Mouse (Mus musculus) heart, postnatal 25 days (tissue): ENCODE measurements around the gene Kifc3. TPM values are rescaled to one million over a fixed set of nuclear protein-coding genes. Genes with fewer than 3 reads are reported as not detected.
A peak's percentile ranks its signal among the peaks of the same experiment; 100 is the strongest.

Source experiments
- DNase-seq: peaks from one replicate; pipeline ENCODE4 v3.0.0; 2022; ENCODE audit warnings: low spot score
- intact Hi-C: fragments of 180-260 bp; cut with DNase I; formaldehyde crosslinking; loops from one replicate; pipeline ENCODE4 v1.15.1; 2025
- total RNA-seq, 2 experiments: library from RNA; stranded (reverse); gene quantifications; 2 replicates each; pipeline ENCODE4 v1.2.3; 2021

Kifc3 gene
- total RNA-seq, 2 experiments from 2014 or later = 67.1 to 72.4 TPM

- intact Hi-C loops = no loop called here
- no peak for DNase-seq
Observed at GRCm38 (mm10) chr8:95139051-95139365, 63.6 kb downstream of the Kifc3 start.

DNA sequence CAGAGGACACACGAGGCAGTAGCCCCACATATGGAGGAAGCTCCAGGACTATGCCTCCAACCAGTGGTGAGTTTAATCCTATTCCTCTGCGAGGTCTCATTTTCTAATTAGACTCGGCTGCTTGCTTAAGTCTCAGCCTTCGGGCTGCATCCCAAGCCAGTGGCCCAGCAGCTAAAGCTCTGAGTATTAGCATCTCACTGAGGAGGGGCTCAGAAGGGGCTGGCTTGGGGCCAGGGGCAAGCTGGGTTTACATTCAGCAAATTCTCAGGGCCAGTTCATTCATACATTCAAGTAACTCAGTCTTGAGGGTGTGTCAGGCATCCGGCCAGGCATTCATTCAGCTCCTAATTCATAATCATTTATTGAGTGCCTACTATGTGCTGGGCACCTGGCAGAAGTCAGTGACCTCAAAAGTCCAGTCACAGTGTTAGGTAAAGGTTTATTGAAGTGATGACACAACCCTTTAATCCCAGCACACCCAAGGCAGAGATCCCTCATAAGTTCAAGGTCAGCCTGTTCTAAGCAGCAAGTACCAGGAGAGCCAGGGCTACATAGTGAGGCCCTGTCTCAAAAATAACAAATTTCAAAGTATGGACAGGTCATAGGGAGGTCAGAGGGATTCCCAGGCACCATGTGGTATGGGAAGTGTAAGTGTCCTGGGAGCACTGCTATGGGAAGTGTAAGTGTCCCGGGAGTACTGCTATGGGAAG, 64.1 kb downstream of the Kifc3 start:
- intact Hi-C loops = no loop called here
- no peak for DNase-seq

- DNase-seq = peak; percentile 50
- intact Hi-C loops = no loop called here
Observed at GRCm38 (mm10) chr8:95137641-95138098, 64.9 kb downstream of the Kifc3 start.

- no peak for DNase-seq
- intact Hi-C loops = no loop called here
Observed at GRCm38 (mm10) chr8:95137201-95137600, 65.4 kb downstream of the Kifc3 start.

DNA sequence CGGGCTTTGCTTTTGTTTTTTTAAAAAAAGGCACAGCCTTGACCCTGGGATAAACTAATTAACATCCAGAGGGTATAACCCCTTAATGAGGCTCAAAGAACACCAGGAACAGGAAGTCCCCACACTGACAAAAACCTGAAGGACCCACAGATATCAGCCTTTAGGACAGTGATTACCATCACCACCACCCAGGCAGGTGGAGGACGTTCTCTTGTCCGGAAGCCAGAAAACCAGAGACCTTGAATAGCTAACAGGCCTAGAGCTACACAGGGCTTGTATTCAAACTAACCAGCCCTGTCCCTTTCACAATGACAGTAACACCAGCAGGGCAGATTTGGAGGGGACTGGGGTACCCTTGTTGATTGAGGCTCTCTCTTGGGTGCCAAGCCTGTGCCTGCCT, 66.4 kb downstream of the Kifc3 start:
- intact Hi-C loops = no loop called here

GRCm38 (mm10) chr8:95135242-95135641, 67.4 kb downstream of the Kifc3 start:
- intact Hi-C loops = no loop called here
- DNase-seq = no peak

More for the DNA sequence above, 66.4 kb downstream of the Kifc3 start:
- no peak for DNase-seq

DNA sequence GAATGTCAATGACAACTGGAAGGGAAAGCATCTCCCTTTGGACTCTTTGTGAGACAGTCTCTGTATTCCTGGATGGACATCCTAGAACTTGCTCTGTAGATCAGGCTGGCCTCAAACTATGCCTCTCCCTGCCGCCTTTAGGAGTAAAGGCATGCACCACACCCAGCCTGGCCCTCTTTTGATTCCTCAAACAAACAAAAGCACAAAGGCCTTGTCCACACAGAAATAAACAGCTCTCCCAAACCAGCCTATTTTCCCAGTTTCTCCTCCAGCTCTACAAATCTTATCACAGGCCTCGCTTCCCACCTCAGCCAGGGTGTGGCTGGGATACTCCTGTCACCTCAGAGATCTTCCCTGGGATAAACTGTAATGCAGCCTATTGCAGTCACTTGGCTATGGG, 68.4 kb downstream of the Kifc3 start:
- intact Hi-C loops = no loop called here
- DNase-seq = no peak

- no peak for DNase-seq
- intact Hi-C loops = no loop called here
Observed at GRCm38 (mm10) chr8:95131983-95132382, 70.6 kb downstream of the Kifc3 start.

GRCm38 (mm10) chr8:95130966-95131537, 71.6 kb downstream of the Kifc3 start:
- peak; percentile 38 for DNase-seq
- intact Hi-C loops = no loop called here

DNA sequence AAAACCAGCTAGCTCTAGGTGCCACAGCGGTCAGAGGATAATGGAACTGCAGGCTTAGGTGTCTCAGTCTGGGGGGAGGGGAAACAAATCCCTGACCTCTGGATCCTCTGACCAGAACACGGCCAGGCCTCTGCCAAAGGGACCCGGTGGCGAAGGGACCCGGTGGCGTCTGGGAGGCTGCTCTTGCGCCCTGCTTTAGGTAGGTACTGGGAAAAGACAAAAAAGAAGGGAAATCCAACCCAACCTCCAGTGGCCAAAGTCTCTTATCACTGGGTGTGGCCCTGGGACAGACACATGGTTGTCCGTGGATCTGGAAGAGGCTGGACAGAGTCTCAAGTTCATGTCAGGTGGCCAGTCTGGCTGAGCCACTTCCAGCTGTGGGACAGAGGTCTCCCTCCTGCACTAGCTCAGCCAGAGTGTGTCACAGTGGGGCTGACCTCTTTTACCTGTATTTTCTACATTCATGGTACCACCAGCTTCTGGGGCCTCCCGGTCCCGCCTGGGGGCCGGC, 73.8 kb downstream of the Kifc3 start:
- DNase-seq = no peak
- intact Hi-C loops = no loop called here

DNA sequence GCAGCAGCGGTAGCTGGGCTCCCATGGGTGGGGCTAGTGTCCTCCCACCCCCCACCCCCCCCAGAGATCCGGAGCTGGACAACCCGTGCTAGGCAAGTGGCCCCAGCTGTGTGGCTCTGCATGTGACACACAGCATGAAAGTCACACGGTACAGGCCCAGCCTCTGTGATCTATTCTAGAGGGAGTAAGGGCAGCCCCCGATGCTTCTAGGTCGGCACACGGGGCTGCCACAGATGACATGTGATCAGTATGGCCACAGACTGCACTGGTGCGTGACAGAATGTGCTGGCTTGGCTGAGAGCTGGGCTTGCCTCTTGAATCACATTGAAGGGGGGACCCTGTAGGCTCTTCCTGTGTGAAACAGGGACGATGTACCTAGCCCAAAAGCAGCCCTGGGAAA, 75.0 kb downstream of the Kifc3 start:
- DNase-seq = no peak

DNA sequence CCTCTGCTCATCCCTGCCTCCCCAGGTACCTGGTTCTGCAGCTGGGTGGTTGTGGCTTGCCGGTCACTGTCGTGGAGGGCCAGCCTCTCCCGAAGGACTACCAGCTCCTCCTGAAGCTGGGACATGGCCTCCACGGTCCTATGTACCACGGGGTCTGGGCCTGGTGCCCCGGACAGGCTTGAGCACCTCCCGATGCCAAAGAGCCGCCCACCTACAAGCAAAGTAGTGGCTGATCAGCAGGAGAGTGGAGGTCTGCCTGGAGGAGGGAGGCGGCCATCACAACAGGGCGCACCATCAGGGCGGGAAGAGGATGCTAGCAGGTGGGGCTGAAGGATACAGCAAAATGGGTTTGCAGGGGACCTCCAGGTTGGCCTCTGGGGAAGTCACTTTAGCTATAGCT, 76.1 kb downstream of the Kifc3 start:
- intact Hi-C loops = no loop called here
- DNase-seq = no peak

More for the DNA sequence above, 75.0 kb downstream of the Kifc3 start:
- intact Hi-C loops = no loop called here

GRCm38 (mm10) chr8:95123455-95123854, 79.2 kb downstream of the Kifc3 start:
- DNase-seq = no peak
- intact Hi-C loops = no loop called here

DNA sequence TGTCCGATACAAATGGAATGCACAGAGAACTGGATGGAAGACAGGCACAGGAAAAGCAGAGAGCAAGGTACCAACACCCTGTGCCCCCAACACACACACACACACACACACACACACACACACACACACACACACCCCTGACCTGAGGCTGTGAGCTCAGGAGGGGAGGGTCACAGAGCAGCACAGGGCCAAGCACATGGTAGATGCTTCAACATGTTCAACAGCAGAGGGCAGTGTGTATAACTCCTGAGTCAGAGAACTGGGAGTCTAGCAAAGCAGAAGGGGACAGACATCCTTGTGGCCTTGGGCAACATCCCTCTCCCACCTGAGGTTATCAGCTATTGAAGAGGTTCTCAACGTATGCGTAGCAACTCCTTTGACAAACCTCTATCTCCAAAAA, 88.9 kb downstream of the Kifc3 start:
- intact Hi-C loops = no loop called here
- no peak for DNase-seq

DNA sequence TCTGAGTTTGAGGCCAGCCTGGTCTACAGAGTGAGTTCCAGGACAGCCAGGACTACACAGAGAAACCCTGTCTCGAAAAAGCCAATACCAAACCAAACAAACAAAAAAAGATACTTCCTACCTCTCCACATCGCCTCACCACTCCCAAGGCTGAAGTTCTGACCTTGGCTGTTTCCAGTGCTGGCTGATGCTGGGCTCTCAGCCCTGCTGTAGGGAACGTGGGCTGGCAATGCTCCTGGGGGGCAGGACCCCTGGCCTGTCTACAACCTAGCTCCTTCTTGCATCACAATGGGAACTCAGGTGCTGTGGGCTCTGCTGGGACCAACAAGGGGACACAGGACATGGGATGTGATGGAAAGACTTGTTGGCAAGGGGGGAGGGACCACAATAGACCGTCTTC, 89.5 kb downstream of the Kifc3 start:
- no peak for DNase-seq
- intact Hi-C loops = no loop called here

DNA sequence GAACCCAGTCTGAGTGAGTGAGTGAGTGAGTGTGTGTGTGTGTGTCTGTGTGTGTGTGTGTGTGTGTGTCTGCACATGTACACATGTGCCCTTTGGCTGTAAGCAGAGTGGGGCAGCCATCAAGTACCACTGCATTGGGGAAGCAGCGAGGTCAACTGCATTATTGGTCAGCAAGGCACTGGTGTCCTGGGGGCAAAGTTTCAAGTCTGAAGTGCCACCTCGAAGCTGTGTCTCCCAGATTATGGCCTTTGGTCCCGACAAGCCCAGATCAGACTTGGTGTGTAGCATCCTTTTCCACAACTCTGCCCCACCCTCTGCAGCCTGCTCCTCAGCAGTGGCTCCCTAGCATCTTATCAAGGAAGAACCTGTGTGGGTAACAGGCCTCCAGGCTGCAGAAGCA, 90.0 kb downstream of the Kifc3 start:
- no peak for DNase-seq
- intact Hi-C loops = no loop called here

GRCm38 (mm10) chr8:95107306-95107705, 95.3 kb downstream of the Kifc3 start:
- DNase-seq = no peak
- intact Hi-C loops = no loop called here

GRCm38 (mm10) chr8:95101972-95102371, 100.6 kb downstream of the Kifc3 start:
- DNase-seq = no peak
- intact Hi-C loops = no loop called here

- DNase-seq = peak; percentile 33
- intact Hi-C loops = loop anchor here (1.0 kb wide), 1 partner anchor 105 kb away; no protein-coding TSS in a partner anchor
Observed at GRCm38 (mm10) chr8:95099009-95099408, 103.6 kb downstream of the Kifc3 start.

DNA sequence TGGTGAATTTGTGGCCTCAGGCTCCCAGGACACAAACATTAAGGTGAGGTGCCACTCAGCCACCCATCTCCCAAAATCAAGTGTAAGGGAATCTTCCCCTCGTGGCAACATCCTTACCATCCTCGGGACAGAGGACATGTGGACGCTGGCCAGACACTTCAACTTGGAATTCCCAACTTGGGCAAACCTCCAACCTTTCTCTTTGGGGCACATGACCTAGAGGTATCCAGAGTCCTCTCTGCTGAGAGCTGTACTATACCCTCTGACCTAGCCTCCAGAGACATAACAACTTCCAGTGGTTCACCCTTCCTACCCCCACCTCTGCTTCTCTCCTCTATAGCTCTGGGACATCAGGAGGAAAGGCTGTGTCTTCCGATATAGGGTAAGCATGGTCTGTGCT, 109.0 kb downstream of the Kifc3 start:
- DNase-seq = no peak
- intact Hi-C loops = no loop called here

DNA sequence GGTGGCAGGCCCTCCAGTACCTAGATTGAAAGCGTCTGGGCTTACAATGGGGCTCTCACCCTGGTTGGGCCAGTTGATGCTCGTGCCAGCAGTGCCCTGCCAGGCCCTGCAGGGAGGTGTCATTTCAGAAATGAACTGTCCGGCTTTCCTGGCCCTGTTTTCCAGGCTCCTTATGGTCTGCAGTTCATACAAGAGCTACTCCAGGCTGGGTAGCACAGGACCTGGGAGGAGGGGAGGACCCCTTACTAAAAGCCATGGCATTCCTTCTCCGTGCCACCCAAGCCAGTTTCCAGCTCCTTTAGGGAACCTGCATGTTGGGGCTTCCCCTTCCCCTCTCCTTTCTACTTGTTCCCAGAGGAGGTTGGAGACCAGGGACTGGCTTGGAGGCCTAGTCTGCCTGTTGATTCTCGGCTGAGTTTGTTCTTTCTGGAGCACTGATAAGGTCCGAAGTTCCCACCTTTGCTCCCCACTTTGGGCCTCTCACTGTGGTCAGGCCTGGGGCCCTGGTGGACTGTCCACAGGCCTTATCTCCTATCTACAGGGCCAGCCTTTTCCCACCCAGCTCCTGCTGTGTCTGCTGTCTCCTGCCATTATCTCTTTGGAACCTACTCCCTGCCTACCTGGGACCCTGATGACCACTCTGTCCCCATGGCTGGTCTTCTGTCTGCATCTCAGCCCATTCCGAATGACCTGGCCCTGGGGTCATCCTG, 117.0 kb downstream of the Kifc3 start:
- intact Hi-C loops = no loop called here
- DNase-seq = no peak
